Mouse (Mus musculus) brain, adult 10 weeks (tissue): Measurements from ENCODE around the gene Gm10800. TPM values are rescaled to one million over a fixed set of nuclear protein-coding genes. Genes with fewer than 3 reads are reported as not detected.

Experiments used
- polyA plus RNA-seq: library from polyadenylated mRNA; stranded (reverse); fragments of 350-450 nt; fragmentation: Illumina TruSeq; extraction: RNeasy Lipid Tissue Mini Kit (QIAGEN cat#74804); gene quantifications from one replicate; pipeline ENCODE4 v1.2.3, GENCODE M21; 2015; ENCODE audit warnings: low read depth, low replicate concordance

The Gm10800 gene
- not detected for polyA plus RNA-seq

GRCm38 (mm10) chr2:98667201-98667600 lies at the start of gene Gm10800:
Gm10800 (minus strand) TSS chr2:98667301.

GRCm38 (mm10) chr2:98661937-98662336 lies 5.2 kb downstream of the Gm10800 start, which contains the start of gene Gm10801:
Gm10801 (plus strand) TSS chr2:98662237.

Other genes starting within 250 kb of the Gm10800 start
- gene Gm10801, start 5.1 kb downstream of the Gm10800 start, polyA plus RNA-seq = not detected